Mouse (Mus musculus): ENCODE results near the gene Cuedc1.
"Not testable (repeated sequence)": the region's sequence is repeated elsewhere in the genome, so short reads cannot be mapped to it uniquely, and the experiment has no call there.

Gene Cuedc1

GRCm38 (mm10) chr11:88204593-88205368 is 106.9 kb downstream of the Cuedc1 start:
- no peak for DNase-seq

DNA sequence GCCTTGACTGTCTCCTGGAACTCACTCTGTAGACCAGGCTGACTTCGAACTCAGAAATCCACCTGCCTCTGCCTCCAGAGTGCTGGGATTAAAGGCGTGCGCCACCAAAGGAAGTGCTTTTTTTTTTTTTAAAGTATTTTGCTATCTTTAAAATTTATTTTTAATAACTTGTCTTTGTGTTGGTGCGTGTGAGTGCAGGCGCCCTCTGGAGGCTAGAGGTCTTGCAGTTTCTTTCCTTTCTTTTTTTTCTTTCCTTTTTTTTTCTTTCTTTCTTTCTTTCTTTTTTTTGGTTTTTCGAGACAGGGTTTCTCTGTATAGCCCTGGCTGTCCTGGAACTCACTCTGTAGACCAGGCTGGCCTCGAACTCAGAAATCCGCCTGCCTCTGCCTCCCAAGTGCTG is 108.7 kb downstream of the Cuedc1 start:
- DNase-seq = not testable (repeated sequence)

GRCm38 (mm10) chr11:88207697-88208096 is 109.8 kb downstream of the Cuedc1 start:
- DNase-seq = no peak

GRCm38 (mm10) chr11:88211824-88212582 is 114.1 kb downstream of the Cuedc1 start:
- no peak for DNase-seq

GRCm38 (mm10) chr11:88213757-88214156 is 115.9 kb downstream of the Cuedc1 start:
- no peak for DNase-seq

GRCm38 (mm10) chr11:88214881-88215831 is 117.3 kb downstream of the Cuedc1 start:
- peak; percentile 57 for DNase-seq

GRCm38 (mm10) chr11:88216231-88216685 is 118.4 kb downstream of the Cuedc1 start:
- peak; percentile 83 for DNase-seq

DNA sequence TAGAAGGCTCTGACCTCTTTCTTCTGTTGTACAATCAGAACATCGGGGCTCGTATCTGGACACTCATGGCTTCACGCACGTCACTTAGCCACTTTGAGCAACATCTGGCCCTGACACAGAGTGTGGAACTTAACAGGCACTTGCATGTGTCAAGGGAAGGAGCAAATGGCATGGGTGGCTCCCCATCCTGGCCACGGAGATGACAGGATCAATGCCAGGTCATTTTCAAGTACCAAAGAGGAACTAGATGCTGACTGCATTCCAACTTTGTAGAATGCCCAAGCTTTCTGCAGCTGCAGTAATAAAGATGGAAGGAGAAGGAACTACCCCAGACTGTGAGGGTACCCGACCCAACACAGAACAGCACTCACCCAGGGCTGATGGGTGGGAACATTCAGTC is 120.3 kb downstream of the Cuedc1 start:
- DNase-seq = no peak

GRCm38 (mm10) chr11:88218586-88218985 is 120.7 kb downstream of the Cuedc1 start:
- DNase-seq = no peak

DNA sequence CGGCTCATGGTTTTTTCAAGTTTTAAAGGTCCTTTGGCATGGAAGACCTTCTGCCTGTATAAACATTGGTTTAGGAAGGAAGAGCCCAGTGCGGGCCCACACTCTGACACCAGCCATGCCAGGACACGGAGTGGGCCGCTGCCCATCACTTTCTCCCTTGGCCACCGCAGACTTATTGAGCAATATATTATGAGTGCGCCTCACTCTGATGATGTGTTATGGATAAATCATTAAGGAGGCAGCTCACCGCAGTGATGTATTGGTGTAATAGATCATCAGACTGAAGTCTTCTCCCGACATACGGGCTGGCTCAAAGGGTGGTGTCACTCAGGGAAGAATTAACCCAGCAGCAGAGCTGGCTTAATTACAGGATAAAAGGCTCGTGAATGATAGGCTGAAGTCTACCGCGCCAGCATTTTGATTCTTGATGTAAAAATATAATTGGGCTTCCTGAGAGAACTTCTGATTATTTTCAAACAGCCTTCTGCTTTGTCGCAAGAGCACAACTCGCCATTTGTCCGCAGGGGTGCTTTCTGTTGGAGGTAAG is 124.1 kb downstream of the Cuedc1 start:
- no peak for DNase-seq

DNA sequence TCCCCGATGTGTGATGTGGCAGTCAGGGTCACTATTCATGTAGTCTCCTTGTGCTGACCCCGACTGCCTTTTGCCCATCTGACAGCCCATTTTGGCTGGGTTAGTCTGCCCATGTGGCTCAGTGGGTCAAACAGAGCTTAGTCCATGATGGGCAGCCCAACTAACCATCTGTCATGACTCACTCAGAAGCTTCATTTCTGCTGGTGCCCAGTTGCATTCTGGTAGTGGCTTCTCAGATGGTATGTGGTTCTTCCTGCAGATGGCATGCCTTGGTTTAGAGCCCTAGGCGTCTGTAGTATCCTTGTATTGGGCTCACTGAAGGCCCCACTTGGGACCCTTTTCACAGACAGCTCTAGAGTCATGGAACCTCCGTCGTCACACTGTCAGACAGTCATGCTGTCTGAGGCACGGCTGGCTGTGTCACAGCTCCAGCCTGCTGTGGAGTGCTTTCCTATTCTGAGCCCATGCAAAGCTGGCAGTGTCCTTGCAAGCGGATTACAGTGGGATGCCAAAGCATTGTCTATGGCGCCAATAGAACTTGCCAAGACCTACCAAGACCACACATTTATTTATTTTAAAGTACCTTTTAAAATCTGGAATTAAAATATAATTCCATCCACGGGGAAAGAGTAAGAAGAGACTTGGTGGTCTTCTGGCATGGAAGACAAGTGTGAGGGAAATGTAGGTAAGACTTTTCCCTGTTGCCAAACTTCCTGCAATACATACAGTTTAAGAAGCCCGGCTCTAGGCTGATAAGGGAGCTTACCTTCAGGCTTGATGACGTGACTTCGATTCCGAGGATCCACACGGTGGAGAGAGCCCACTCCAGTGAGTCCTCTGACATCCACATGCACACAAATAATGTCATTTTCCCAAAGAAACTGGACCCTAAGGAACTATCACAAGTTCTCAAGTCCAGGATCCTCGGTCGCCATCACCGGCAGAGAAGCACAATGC is 129.4 kb downstream of the Cuedc1 start:
- peak; percentile 61 for DNase-seq

GRCm38 (mm10) chr11:88231213-88231790 is 133.4 kb downstream of the Cuedc1 start:
- peak; percentile 48 for DNase-seq

DNA sequence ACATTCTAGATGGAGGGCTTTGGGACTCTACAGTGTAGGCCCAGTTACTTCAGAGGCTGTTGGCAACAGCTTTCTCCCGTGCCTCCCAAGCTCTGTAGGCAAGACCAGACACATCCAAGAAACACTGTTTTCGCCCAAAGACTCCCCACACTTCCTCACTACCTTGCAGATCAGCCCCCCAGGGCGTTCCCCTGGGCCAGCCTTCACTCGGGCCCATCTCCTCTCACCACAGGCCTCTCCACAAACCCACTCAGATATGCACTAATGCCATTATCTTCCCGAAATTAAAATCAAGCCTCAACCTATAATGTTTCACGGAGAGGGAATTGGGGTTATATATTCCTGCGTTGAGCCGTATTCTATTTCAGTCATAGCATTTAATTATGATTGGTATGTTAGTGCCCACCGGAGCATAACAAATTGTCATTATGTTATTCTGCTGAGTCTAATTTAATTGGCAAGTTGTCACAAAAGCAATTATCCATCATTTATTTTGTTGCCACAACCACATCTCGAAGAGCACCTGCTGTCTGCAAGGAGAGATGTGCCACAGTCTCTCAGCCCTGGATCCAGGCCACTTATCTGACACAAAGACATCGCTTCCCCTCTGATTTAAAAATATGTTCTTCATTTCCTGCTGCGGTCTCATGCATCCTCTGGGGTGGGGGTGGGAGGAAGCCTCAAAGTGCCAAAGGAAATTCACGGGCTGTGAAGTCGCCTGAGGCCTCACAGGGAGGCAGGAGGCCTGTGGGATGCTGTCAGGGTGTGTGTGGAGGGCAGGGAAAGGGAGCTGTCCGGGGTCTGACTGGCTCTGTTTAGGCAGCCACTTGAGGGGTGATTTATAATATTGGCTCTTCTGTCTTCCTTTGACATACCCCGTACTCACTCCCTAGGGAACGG is 135.9 kb downstream of the Cuedc1 start:
- peak; percentile 92 for DNase-seq

GRCm38 (mm10) chr11:88234789-88235188 is 136.9 kb downstream of the Cuedc1 start:
- no peak for DNase-seq

DNA sequence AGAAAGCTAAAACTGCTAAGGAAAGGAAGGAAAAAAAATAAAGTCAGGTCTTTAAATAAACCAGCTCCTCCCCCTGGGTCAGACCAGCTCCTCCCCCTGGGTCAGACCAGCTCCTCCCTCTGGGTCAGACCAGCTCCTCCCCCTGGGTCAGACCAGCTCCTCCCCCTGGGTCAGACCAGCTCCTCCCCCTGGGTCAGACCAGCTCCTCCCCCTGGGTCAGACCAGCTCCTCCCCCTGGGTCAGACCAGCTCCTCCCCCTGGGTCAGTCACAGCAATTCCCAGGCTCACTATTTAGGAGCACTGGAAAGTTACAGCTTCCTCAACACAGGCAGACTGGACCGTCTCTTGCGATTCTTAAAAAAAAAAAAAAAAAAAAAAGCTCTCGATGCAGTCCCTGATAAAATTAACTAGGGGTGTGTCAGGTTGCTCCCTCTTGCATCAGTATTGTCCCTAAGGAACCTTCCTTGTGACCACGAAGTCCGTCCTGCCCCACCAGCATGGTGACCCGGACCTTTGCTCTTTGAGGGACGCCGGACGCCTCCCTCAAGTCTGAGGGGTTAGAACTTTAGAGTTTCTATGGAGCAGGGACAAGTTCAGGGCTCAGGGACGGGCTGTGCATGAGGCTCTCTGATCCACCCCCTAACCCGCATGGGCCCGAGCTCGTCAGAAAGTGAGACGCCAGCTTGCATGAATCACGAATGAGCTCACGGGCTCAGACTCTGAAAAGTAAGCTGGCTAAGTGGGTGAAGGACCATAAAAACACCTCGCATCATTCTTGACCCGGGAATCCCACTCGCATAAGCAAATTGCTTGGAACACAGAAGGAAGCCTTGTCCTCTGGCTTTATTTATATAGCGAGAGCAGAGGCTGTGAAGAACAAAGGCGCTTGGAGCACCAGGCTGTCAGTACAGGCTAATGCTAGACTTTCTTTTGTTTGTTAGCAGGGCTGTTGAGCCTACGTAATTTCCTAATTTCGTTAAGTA is 137.7 kb downstream of the Cuedc1 start:
- peak; percentile 74 for DNase-seq

DNA sequence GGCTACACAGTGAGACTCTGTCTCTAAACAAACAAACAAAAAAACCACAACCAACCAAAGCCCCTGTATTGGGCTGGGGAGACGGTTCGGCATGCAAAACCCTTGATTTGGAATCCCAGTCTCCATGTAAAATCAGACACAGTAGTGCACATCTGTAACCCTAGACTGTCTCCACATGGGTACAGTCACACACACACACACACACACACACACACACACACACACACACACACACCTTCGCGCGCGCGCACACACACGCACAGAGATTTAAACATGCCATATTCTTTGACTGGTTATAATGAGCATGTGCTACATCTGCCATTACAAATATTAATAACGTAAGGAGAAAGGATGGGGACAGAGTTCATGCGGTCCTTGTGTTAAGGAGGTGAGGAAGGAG is 142.4 kb downstream of the Cuedc1 start:
- no peak for DNase-seq

DNA sequence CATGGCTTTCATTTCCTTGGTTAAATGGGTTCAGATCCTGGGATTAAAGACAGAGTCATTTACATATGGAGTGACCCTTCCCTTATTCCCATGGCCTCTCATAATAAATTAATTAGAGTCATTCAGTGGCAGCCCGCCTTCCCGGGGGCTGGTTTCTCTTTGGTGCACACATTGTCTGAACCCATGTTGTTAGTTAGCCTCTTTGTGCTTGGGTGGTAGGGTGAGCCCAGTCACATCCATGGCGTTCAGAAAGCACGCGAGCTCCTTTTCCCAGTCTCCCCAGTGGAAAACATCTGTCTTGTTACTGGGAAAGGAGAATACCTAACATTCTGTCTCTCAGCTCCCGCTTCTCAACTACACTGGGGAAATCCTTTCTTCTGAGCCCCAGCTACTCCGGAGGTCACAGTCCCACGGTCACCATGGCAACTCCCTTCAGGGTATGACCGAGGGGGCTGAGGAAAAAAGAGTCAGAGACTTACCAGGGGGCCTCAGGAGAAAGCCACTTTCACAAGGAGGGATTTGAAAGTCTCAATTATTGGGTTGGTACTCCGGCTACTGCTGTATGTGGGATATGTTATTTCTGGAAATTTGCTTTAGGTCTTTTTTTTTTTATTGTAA is 143.0 kb downstream of the Cuedc1 start:
- peak; percentile 84 for DNase-seq

Measured in retina, postnatal 1 day (tissue).